Mouse (Mus musculus) small intestine, adult 2 months (tissue): Measurements from ENCODE around the gene Gm17555. TPM values are rescaled to one million over a fixed set of nuclear protein-coding genes. Genes with fewer than 3 reads are reported as not detected.

ENCODE experiments used
- H3K27ac ChIP-seq: fragments of 200-500 bp; 2 replicates; pipeline ENCODE4 v1.5.1; 2012; ENCODE audit warnings: low read depth, low read length, control low read depth, inconsistent platforms; ENCODE audit not compliant: insufficient read depth
- H3K27me3 ChIP-seq: fragments of 200-500 bp; 2 replicates; pipeline ENCODE4 v1.6.1; 2012; ENCODE audit warnings: mild to moderate bottlenecking, moderate library complexity, low read length, inconsistent platforms; ENCODE audit not compliant: control insufficient read depth, insufficient read depth
- H3K36me3 ChIP-seq: fragments of 200-500 bp; 2 replicates; pipeline ENCODE4 v1.6.1; 2012; ENCODE audit warnings: mild to moderate bottlenecking, low read length, control low read depth, inconsistent platforms; ENCODE audit not compliant: control insufficient read depth, insufficient read depth
- H3K4me1 ChIP-seq: fragments of 200-500 bp; 2 replicates; pipeline ENCODE4 v1.6.1; 2012; ENCODE audit warnings: low read length, inconsistent platforms, mixed read lengths; ENCODE audit not compliant: control insufficient read depth, insufficient read depth, insufficient read length
- H3K4me3 ChIP-seq: fragments of 200-500 bp; 2 replicates; pipeline ENCODE4 v1.5.1; 2012; ENCODE audit warnings: low read depth, mild to moderate bottlenecking, control low read depth, inconsistent platforms, low read length, moderate library complexity
- CTCF ChIP-seq: fragments of 200-500 bp; IDR thresholded peaks from 2 replicates; pipeline ENCODE4 v1.5.1; 2012; ENCODE audit warnings: low read depth, mild to moderate bottlenecking, control low read depth, inconsistent platforms, low read length, moderate library complexity, mixed read lengths; ENCODE audit not compliant: insufficient replicate concordance, insufficient read length; ENCODE audit errors: extremely low read depth
- POLR2A ChIP-seq: fragments of 200-500 bp; IDR thresholded peaks from 2 replicates; pipeline ENCODE4 v1.6.1; 2012; ENCODE audit warnings: low read depth, mild to moderate bottlenecking, control low read depth, inconsistent platforms, low read length, moderate library complexity
- WGBS: fragments of 180-500 bp; shearing (Covaris S2); methylation state at CpG from one replicate; pipeline ENCODE4 v1.1.7; 2018; 5-methylcytosine and 5-hydroxymethylcytosine counted together
- polyA plus RNA-seq: library from polyadenylated mRNA; depleted of rRNA; stranded (reverse); fragments of >200 nt; gene quantifications from 2 replicates; pipeline ENCODE4 v1.2.3, GENCODE M21; 2012; rRNA removed

Gene Gm17555
- polyA plus RNA-seq, 1 experiment = not detected

DNA sequence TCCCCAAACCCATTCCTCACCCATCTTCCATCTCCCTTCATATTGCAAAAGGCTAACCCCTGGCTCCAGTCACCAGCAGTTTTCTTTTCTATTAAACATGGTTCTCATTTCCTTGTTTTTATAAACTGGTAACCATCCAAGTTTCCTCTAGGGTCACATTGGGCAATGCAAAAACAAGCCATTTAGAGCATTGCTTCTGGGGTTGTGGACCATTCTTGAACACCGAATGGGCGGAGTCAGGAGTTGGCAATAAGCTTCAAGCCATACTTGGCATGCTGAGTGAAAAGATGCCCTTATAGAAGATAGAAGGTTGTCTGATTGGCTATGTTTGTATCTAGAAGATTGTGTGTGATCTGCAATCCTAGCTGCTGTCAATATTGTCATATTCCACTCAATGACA, 33.6 kb downstream of the Gm17555 start:
- Histone ChIP-seq H3K27me3 (no peaks in the 10 kb centered on the region), H3K27ac (no peak overlapping the region), H3K4me3 (no peak overlapping the region), H3K36me3 (no peaks in the 10 kb centered on the region), H3K4me1 (no peaks in the 10 kb centered on the region)
- 93% methylated on average over 2 of the region's 2 CpGs for WGBS
- TF ChIP-seq POLR2A (no peak), CTCF (no peak)

DNA sequence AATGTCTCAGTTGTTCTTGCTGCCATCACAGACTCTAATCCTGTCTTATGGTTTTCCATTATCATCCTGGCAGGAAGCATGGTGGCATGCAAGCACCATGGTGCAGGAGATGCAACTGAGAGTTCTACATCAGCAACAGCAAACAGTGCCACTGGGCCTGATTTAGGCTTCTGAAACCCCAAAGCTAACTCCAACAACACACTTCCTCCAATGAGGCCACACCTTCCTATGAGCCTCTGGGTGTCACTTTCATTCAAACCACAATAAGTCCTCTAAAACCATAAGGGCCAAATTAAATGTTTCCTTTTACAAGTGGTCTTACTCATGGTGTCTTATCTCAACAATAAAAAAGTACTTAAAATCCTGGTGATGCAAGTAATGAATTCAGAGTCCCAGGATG, 37.3 kb downstream of the Gm17555 start:
- Histone ChIP-seq H3K27me3 (no peaks in the 10 kb centered on the region), H3K4me1 (no peaks in the 10 kb centered on the region)

More for the DNA sequence above, 37.3 kb downstream of the Gm17555 start:
- TF ChIP-seq POLR2A (no peak), CTCF (no peak)
- no peaks in the 10 kb centered on the region for H3K36me3 ChIP-seq
- no peak overlapping the region for H3K4me3 ChIP-seq
- H3K27ac ChIP-seq = no peak overlapping the region

Other genes with a start within 250 kb of the Gm17555 start
- 1.0 and 1.6 TPM in 2 replicates for gene Fgf7, start 180.4 kb upstream of the Gm17555 start, polyA plus RNA-seq
- not detected in 2 replicates for gene Fam227b, start 63.1 kb upstream of the Gm17555 start, polyA plus RNA-seq
- 0.50 and 0.66 TPM in 2 replicates for gene Dtwd1, start 63.0 kb upstream of the Gm17555 start, polyA plus RNA-seq